Mouse (Mus musculus): ENCODE results near the gene Zfp354a. TPM values are rescaled to one million over a fixed set of nuclear protein-coding genes. Genes with fewer than 3 reads are reported as not detected.

The Zfp354a gene
- total RNA-seq, 2 experiments from 2014 or later = 11.1 to 11.2 TPM

Other genes starting within 250 kb of the Zfp354a start
- gene Zfp354c, start 231.5 kb upstream of the Zfp354a start, total RNA-seq (2021) = 10 to 100 TPM; 88.7 to 90.6 TPM
- 1 to 10 TPM; 4.1 to 4.4 TPM for gene Zfp879, start 217.7 kb upstream of the Zfp354a start, total RNA-seq (2021)
- gene Grm6, start 208.6 kb upstream of the Zfp354a start, total RNA-seq (2021) = not detected
- 1 to 10 TPM; 6.9 to 8.4 TPM for gene Zfp454, start 171.6 kb upstream of the Zfp354a start, total RNA-seq (2021)
- gene Zfp2, start 143.1 kb upstream of the Zfp354a start, total RNA-seq (2021) = 10 to 100 TPM; 33.7 to 39.2 TPM
- gene Zfp354b, start 127.6 kb upstream of the Zfp354a start, total RNA-seq (2021) = 1 to 10 TPM; 6.1 to 7.6 TPM
- not detected for gene 4933414I15Rik, start 115.5 kb upstream of the Zfp354a start, total RNA-seq (2021)
- gene Prop1, start 105.5 kb upstream of the Zfp354a start, total RNA-seq (2021) = not detected
- gene Olfr1378, start 92.7 kb upstream of the Zfp354a start, total RNA-seq (2021) = not detected
- gene Olfr1377, start 77.3 kb upstream of the Zfp354a start, total RNA-seq (2021) = not detected
- not detected for gene Olfr51, start 55.7 kb upstream of the Zfp354a start, total RNA-seq (2021)
- not detected for gene Olfr54, start 45.0 kb upstream of the Zfp354a start, total RNA-seq (2021)
- not detected for gene Olfr1375, start 11.1 kb upstream of the Zfp354a start, total RNA-seq (2021)
- not detected for gene Gm12569, start 161.2 kb downstream of the Zfp354a start, total RNA-seq (2021)
- 10 to 100 TPM; 89.0 to 93.2 TPM for gene Clk4, start 202.5 kb downstream of the Zfp354a start, total RNA-seq (2021)
- not detected for gene BC049762, start 203.8 kb downstream of the Zfp354a start, total RNA-seq (2021)
- gene Col23a1, start 230.7 kb downstream of the Zfp354a start, total RNA-seq (2021) = 10 to 100 TPM; 11.1 TPM